In the genomic region with DNA sequence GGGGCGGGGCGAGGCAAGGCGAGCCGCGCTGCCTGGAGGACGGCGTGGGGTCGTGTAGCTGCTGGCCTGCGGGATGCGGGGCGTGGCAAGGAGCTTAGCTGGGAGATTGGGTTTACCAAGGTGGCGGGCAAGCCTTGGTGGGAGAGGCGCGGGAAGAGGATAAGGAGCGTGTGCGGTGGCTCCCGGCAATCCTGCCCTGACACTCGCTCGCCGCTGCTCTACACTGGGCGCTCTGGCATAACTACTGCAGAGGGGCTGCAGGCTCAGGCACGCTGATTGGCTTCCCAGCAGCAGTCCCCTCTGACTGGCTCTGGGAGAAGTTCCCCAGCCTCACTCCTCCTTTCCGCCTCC, we compare ENCODE assay signal across 8 mouse cellular contexts. TPM values are rescaled to one million over a fixed set of nuclear protein-coding genes. Genes with fewer than 3 reads are reported as not detected.
DNase-seq lines count a peak whose midpoint lies in the region; ATAC-seq and TF ChIP-seq lines count a peak whose summit lies in the region.

No protein-coding gene starts in this region.

- H3K27ac ChIP-seq in left cerebral cortex, adult 2 months, result no peak overlapping the region
- no peak overlapping the region for H3K27ac ChIP-seq in brown adipose tissue, adult 24 weeks (replicated peaks; ENCODE audit: low read depth, low read length)
- H3K27ac ChIP-seq in forebrain, embryonic 11.5 days (ENCODE audit: low read depth, low read length), result no peak overlapping the region
- peak overlapping the region; percentile 20; the same call in 1 of the 2 replicates for H3K27ac ChIP-seq in hindbrain, postnatal 0 days
- H3K27ac ChIP-seq in midbrain, embryonic 12.5 days (replicated peaks), result no peak overlapping the region

- peak; percentile 94 for ATAC-seq in forebrain, embryonic 11.5 days (replicated peaks; ENCODE audit: low FRiP score)
- peak; percentile 97 for ATAC-seq in hindbrain, postnatal 0 days
- ATAC-seq in midbrain, embryonic 12.5 days (ENCODE audit: low FRiP score, low read depth), result peak; percentile 95

- H3K4me2 ChIP-seq in forebrain, embryonic 11.5 days (ENCODE audit: low read depth, low read length, severe bottlenecking), result peak overlapping the region; percentile 64
- H3K4me2 ChIP-seq in hindbrain, postnatal 0 days (ENCODE audit: low read depth, low read length), result peak overlapping the region; percentile 70
- peak overlapping the region; percentile 73 for H3K4me2 ChIP-seq in midbrain, embryonic 12.5 days (replicated peaks)

- intact Hi-C loops in left cerebral cortex, adult 2 months (cut with DNase I), result no loop called here

- H3K9me3 ChIP-seq in forebrain, embryonic 11.5 days (ENCODE audit: control insufficient read depth, low read length), result no peaks in the 10 kb centered on the region
- no peaks in the 10 kb centered on the region for H3K9me3 ChIP-seq in hindbrain, postnatal 0 days (ENCODE audit: low read length)
- 0 out of 2 replicates have a peak, but pooled peaks cover 4% of the 10 kb centered on the region for H3K9me3 ChIP-seq in midbrain, embryonic 12.5 days

- DNase-seq in left cerebral cortex, adult 2 months (ENCODE audit: extremely low spot score in 1 of 2, low spot score in 2 of 2), result no peak
- DNase-seq in left cerebral cortex, adult 8-10 months (ENCODE audit: low spot score in 2 of 2), result no peak
- DNase-seq in forebrain, embryonic 11.5 days (ENCODE audit: low spot score), result peak; percentile 89
- DNase-seq in hindbrain, postnatal 0 days (ENCODE audit: low spot score), result peak; percentile 76
- DNase-seq in adrenal gland, adult 8-10 months, result no peak
- DNase-seq in cerebellum, adult 9-10 months, result no peak

- H3K36me3 ChIP-seq in forebrain, embryonic 11.5 days (ENCODE audit: control insufficient read depth, insufficient read depth, low read length), result no peaks in the 10 kb centered on the region
- no peaks in the 10 kb centered on the region for H3K36me3 ChIP-seq in hindbrain, postnatal 0 days (ENCODE audit: insufficient read depth, low read length)
- H3K36me3 ChIP-seq in midbrain, embryonic 12.5 days, result no peaks in the 10 kb centered on the region

- peaks cover 4% of the 10 kb centered on the region; the same call in 1 of the 2 replicates for H3K27me3 ChIP-seq in forebrain, embryonic 11.5 days (ENCODE audit: control insufficient read depth, insufficient read depth, low read length)
- H3K27me3 ChIP-seq in hindbrain, postnatal 0 days (ENCODE audit: insufficient read depth, low read length), result no peaks in the 10 kb centered on the region
- H3K27me3 ChIP-seq in midbrain, embryonic 12.5 days, result peaks cover 40% of the 10 kb centered on the region; the same call in 1 of the 2 replicates

- TF ChIP-seq CTCF in left cerebral cortex, adult 2 months (IDR thresholded peaks at IDR 0.05), result no peak; the same call in 1 of the 2 replicates
- peak; percentile 49 for TF ChIP-seq CTCF in hindbrain, postnatal 0 days (IDR thresholded peaks at IDR 0.05; ENCODE audit: low read depth)

- no peaks in the 10 kb centered on the region for H3K4me1 ChIP-seq in brown adipose tissue, adult 24 weeks (ENCODE audit: control insufficient read depth, insufficient read depth, insufficient read length, low read length)
- peaks cover 3% of the 10 kb centered on the region; the same call in 1 of the 2 replicates for H3K4me1 ChIP-seq in forebrain, embryonic 11.5 days (replicated peaks; ENCODE audit: control insufficient read depth, insufficient read depth, low read length)
- H3K4me1 ChIP-seq in hindbrain, postnatal 0 days (ENCODE audit: insufficient read depth, low read length), result no peaks in the 10 kb centered on the region
- H3K4me1 ChIP-seq in midbrain, embryonic 12.5 days, result 0 out of 2 replicates have a peak, but pooled peaks cover 11% of the 10 kb centered on the region

- H3K4me3 ChIP-seq in left cerebral cortex, adult 2 months, result peak overlapping the region; percentile 41
- H3K4me3 ChIP-seq in brown adipose tissue, adult 24 weeks (ENCODE audit: insufficient read depth, low read depth, low read length), result peak overlapping the region; percentile 41
- H3K4me3 ChIP-seq in forebrain, embryonic 11.5 days (ENCODE audit: low read depth, low read length), result peak overlapping the region; percentile 32
- peak overlapping the region; percentile 47 for H3K4me3 ChIP-seq in hindbrain, postnatal 0 days (ENCODE audit: low read length)
- H3K4me3 ChIP-seq in midbrain, embryonic 12.5 days, result peak overlapping the region; percentile 45

- peak overlapping the region; percentile 29; the same call in 1 of the 2 replicates for H3K9ac ChIP-seq in forebrain, embryonic 11.5 days (ENCODE audit: low read length)
- H3K9ac ChIP-seq in hindbrain, postnatal 0 days (replicated peaks; ENCODE audit: low read length), result no peak overlapping the region; the same call in 1 of the 2 replicates
- no peak overlapping the region; the same call in 1 of the 2 replicates for H3K9ac ChIP-seq in midbrain, embryonic 12.5 days (replicated peaks)

- 26% methylated on average over 21 of the region's 23 CpGs for WGBS in forebrain, embryonic 11.5 days
- WGBS in hindbrain, postnatal 0 days, result 23% methylated on average over 22 of the region's 23 CpGs
- 19% methylated on average over 23 of the region's 23 CpGs for WGBS in midbrain, embryonic 12.5 days

RNA-seq across cellular contexts. Expression of gene Gpc3, which starts 0.3 kb away (rescaled TPM):
- 1 to 10 TPM; 5.9 to 6.6 TPM for total RNA-seq in left cerebral cortex, adult 2 months (2021)
- total RNA-seq in left cerebral cortex, adult 8-10 months (2022), result 1 to 10 TPM; 5.6 to 7.5 (median 6.2) TPM
- 8.0 and 9.6 TPM in 2 replicates for polyA plus RNA-seq in brown adipose tissue, adult 24 weeks (2012; ENCODE audit: insufficient read depth, insufficient read length, missing spikeins)
- polyA plus RNA-seq in forebrain, embryonic 11.5 days (2014; fragmentation: Nextera tagmentation; extraction: Ambion mirVana), result 177 and 187 TPM in 2 replicates
- total RNA-seq in hindbrain, postnatal 0 days (2014; rRNA removed), result 15.6 and 33.3 TPM in 2 replicates
- 82.4 and 86.1 TPM in 2 replicates for polyA plus RNA-seq in hindbrain, postnatal 0 days (2015; fragmentation: Nextera tagmentation; extraction: Ambion mirVana)
- 150 and 206 TPM in 2 replicates for polyA plus RNA-seq in midbrain, embryonic 12.5 days (2016; fragmentation: Nextera tagmentation; extraction: Ambion mirVana)
- total RNA-seq in adrenal gland, adult 8-10 months (2022), result 10 to 100 TPM; 57.9 to 86.1 (median 66.5) TPM

Comparison
In these comparisons a context has a peak if more than half of its experiments do, and no peak if none do; other contexts are left out.
1. DNase-seq: peak in forebrain, embryonic 11.5 days (single experiment) and hindbrain, postnatal 0 days (single experiment); none in left cerebral cortex, adult 2 months (0 of 2), left cerebral cortex, adult 8-10 months (0 of 2), adrenal gland, adult 8-10 months (single experiment) and cerebellum, adult 9-10 months (single experiment).
2. Peak in every context shown above with its lines, with median percentiles within 50 percentile points of each other: H3K4me3 ChIP-seq, ATAC-seq and H3K4me2 ChIP-seq.